22 mouse cellular contexts compared by ENCODE assay signal in genomic region chrX:61823604-61824003, GRCm38 (mm10).
DNase-seq lines count a peak whose midpoint lies in the region; ATAC-seq lines count a peak whose summit lies in the region.
"Had no signal": no experiment of that assay in that cellular context is flagged by ENCODE, and none has a peak within 500 bp of the region (broad histone marks: within the 10 kb centered on the region; RNA-seq: fewer than 3 reads in every experiment).

No protein-coding gene starts in this region.

- no peaks in the 10 kb centered on the region for H3K4me1 ChIP-seq in forebrain, embryonic 13.5 days
- no peaks in the 10 kb centered on the region for H3K4me1 ChIP-seq in forebrain, embryonic 11.5 days (replicated peaks; ENCODE audit: control insufficient read depth, insufficient read depth, low read length)
- no peaks in the 10 kb centered on the region for H3K4me1 ChIP-seq in forebrain, embryonic 16.5 days (replicated peaks; ENCODE audit: control insufficient read depth, insufficient read depth, low read length)
- H3K4me1 ChIP-seq: heart, embryonic 12.5 days; hindbrain, embryonic 13.5 days; limb, embryonic 15.5 days; liver, embryonic 15.5 days; midbrain, embryonic 12.5 days; stomach, embryonic 15.5 days had no signal

- no peak overlapping the region for H3K4me2 ChIP-seq in forebrain, embryonic 13.5 days
- no peak overlapping the region for H3K4me2 ChIP-seq in forebrain, embryonic 11.5 days (ENCODE audit: low read depth, low read length, severe bottlenecking)
- no peak overlapping the region for H3K4me2 ChIP-seq in forebrain, embryonic 16.5 days (ENCODE audit: low read length)
- H3K4me2 ChIP-seq: heart, embryonic 12.5 days; hindbrain, embryonic 13.5 days; limb, embryonic 15.5 days; liver, embryonic 15.5 days; midbrain, embryonic 12.5 days; stomach, embryonic 15.5 days had no signal

- H3K9ac ChIP-seq in forebrain, embryonic 13.5 days: no peak overlapping the region
- H3K9ac ChIP-seq in forebrain, embryonic 11.5 days (ENCODE audit: low read length): no peak overlapping the region
- H3K9ac ChIP-seq in forebrain, embryonic 16.5 days (replicated peaks; ENCODE audit: low read depth, low read length): no peak overlapping the region
- H3K9ac ChIP-seq: heart, embryonic 12.5 days; hindbrain, embryonic 13.5 days; limb, embryonic 15.5 days; liver, embryonic 15.5 days; midbrain, embryonic 12.5 days; stomach, embryonic 15.5 days had no signal

- no peaks in the 10 kb centered on the region for H3K36me3 ChIP-seq in forebrain, embryonic 13.5 days (ENCODE audit: poor library complexity, severe bottlenecking)
- no peaks in the 10 kb centered on the region for H3K36me3 ChIP-seq in forebrain, embryonic 11.5 days (ENCODE audit: control insufficient read depth, insufficient read depth, low read length)
- H3K36me3 ChIP-seq in forebrain, embryonic 16.5 days (ENCODE audit: control insufficient read depth, insufficient read depth): no peaks in the 10 kb centered on the region
- H3K36me3 ChIP-seq: heart, embryonic 12.5 days; hindbrain, embryonic 13.5 days; limb, embryonic 15.5 days; liver, embryonic 15.5 days; midbrain, embryonic 12.5 days; stomach, embryonic 15.5 days had no signal

- no peak for DNase-seq in forebrain, embryonic 11.5 days (ENCODE audit: low spot score)
- DNase-seq in layer of hippocampus, adult 9-11 months: peak; percentile 2
- DNase-seq in layer of hippocampus, adult 8-10 months (ENCODE audit: low spot score in 2 of 2): no peak
- DNase-seq in cerebellum, adult 8-10 months: peak; percentile 52
- no peak for DNase-seq in lung, postnatal 25 days (ENCODE audit: low spot score)
- DNase-seq in natural killer cell, adult 2 months (ENCODE audit: low spot score in 2 of 2): no peak
- DNase-seq: adrenal gland, postnatal 10 days; embryo, embryonic 11 days; heart, postnatal 14 days; kidney, adult 11 months; thymus, adult 2 months had no signal

- H3K9me3 ChIP-seq in forebrain, embryonic 13.5 days (replicated peaks): no peaks in the 10 kb centered on the region
- no peaks in the 10 kb centered on the region for H3K9me3 ChIP-seq in forebrain, embryonic 11.5 days (ENCODE audit: control insufficient read depth, low read length)
- no peaks in the 10 kb centered on the region for H3K9me3 ChIP-seq in forebrain, embryonic 16.5 days (ENCODE audit: control insufficient read depth, low read length)
- H3K9me3 ChIP-seq: heart, embryonic 12.5 days; hindbrain, embryonic 13.5 days; limb, embryonic 15.5 days; liver, embryonic 15.5 days; midbrain, embryonic 12.5 days; stomach, embryonic 15.5 days had no signal

- H3K27me3 ChIP-seq in forebrain, embryonic 13.5 days: no peaks in the 10 kb centered on the region
- H3K27me3 ChIP-seq in forebrain, embryonic 11.5 days (ENCODE audit: control insufficient read depth, insufficient read depth, low read length): no peaks in the 10 kb centered on the region
- no peaks in the 10 kb centered on the region for H3K27me3 ChIP-seq in forebrain, embryonic 16.5 days (replicated peaks; ENCODE audit: control insufficient read depth, insufficient read depth, low read length)
- H3K27me3 ChIP-seq: heart, embryonic 12.5 days; hindbrain, embryonic 13.5 days; limb, embryonic 15.5 days; liver, embryonic 15.5 days; midbrain, embryonic 12.5 days; stomach, embryonic 15.5 days had no signal

- no peak overlapping the region for H3K27ac ChIP-seq in forebrain, embryonic 13.5 days
- H3K27ac ChIP-seq in forebrain, embryonic 11.5 days (ENCODE audit: low read depth, low read length): no peak overlapping the region
- no peak overlapping the region for H3K27ac ChIP-seq in forebrain, embryonic 16.5 days (ENCODE audit: low read length)
- H3K27ac ChIP-seq: hindbrain, embryonic 13.5 days; limb, embryonic 15.5 days; liver, embryonic 15.5 days; midbrain, embryonic 12.5 days; stomach, embryonic 15.5 days had no signal

- H3K4me3 ChIP-seq in forebrain, embryonic 13.5 days: no peak overlapping the region
- no peak overlapping the region for H3K4me3 ChIP-seq in forebrain, embryonic 11.5 days (ENCODE audit: low read depth, low read length)
- no peak overlapping the region for H3K4me3 ChIP-seq in forebrain, embryonic 16.5 days (replicated peaks; ENCODE audit: low read length)
- H3K4me3 ChIP-seq: heart, embryonic 12.5 days; hindbrain, embryonic 13.5 days; limb, embryonic 15.5 days; liver, embryonic 15.5 days; midbrain, embryonic 12.5 days; myocyte; stomach, embryonic 15.5 days had no signal

- peak; percentile 93 for ATAC-seq in forebrain, embryonic 13.5 days
- ATAC-seq in forebrain, embryonic 11.5 days (replicated peaks; ENCODE audit: low FRiP score): no peak
- ATAC-seq in forebrain, embryonic 16.5 days: peak; percentile 97
- ATAC-seq: activated CD4-positive, CD25-positive, alpha-beta regulatory T cell, adult 4 months; CD4-positive, CD25-positive, alpha-beta regulatory T cell, adult 4 months had no signal

Comparison
In these comparisons a context has a peak if more than half of its experiments do, and no peak if none do; other contexts are left out.
1. DNase-seq: peak in layer of hippocampus, adult 9-11 months (single experiment) and cerebellum, adult 8-10 months (single experiment); none in forebrain, embryonic 11.5 days (single experiment), layer of hippocampus, adult 8-10 months (0 of 2), lung, postnatal 25 days (single experiment) and natural killer cell, adult 2 months (0 of 2).